Mouse (Mus musculus): Measurements from ENCODE around the gene Caps2. TPM values are rescaled to one million over a fixed set of nuclear protein-coding genes. Genes with fewer than 3 reads are reported as not detected.
"Not testable (repeated sequence)": the region's sequence is repeated elsewhere in the genome, so short reads cannot be mapped to it uniquely, and the experiment has no call there.

Gene Caps2
- not detected in 2 replicates for polyA plus RNA-seq (2015; fragmentation: Nextera tagmentation; extraction: Ambion mirVana)

DNA sequence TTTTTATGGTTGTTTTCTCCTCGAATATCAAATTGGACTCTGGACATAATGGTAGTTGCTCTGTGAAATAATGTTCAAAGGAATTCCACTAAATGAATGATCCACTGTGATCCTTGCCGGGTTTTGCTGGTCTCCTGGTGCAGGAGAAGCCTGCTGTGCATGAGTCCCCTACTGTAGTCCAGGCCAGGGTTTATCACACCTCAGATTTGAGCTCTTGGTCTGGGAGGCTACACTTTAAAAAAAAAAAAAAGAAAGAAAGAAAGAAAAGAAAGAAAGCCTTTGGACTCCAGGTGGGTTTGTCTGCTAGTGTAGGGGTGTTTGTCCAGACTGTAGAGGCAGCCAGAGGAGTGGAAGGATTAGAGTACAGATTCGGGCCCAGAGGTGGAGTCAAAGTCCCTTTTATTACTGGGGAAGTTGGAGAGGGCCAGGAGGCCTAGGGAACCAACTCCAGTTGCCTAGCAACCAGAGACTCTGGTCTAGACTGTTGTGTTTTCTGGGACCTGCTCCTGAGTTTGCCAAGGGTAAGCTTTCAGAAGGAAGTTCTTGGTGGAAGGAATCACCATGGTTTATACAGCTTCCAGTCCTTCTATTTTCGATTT, at the start of gene Caps2:
Caps2 (plus strand) TSS at position 454 of the 599 bp plus-strand sequence.
- WGBS (ENCODE audit: insufficient replicate concordance): 32% methylated on average over 4 of the region's 4 CpGs

DNA sequence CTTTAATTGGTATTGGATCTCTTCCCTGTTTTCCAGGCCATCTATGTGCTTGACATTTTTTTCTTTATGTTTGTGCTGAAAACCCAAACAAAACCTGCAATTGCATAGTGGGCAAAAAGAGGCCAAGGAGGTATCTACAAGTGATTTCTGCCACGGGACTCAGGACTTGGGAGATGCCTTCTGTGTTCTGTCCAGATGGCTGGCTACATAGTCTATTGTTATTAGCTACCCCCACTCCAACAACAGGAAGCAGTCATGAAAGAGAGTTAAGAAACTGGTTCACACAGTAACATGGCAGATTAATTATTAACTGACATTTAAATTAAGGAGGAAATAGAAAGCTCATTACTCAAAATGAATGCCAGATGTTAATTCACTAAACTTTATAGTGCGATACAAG, 38.3 kb upstream of the Caps2 start:
- not testable (repeated sequence) for H3K9ac ChIP-seq (replicated peaks); H3K36me3 ChIP-seq (replicated peaks; ENCODE audit: insufficient read depth, low read length); H3K27ac ChIP-seq (ENCODE audit: low read depth); H3K4me1 ChIP-seq (ENCODE audit: insufficient read depth); H3K4me2 ChIP-seq (ENCODE audit: low read depth, low read length); H3K9me3 ChIP-seq (ENCODE audit: low read length); H3K4me3 ChIP-seq (ENCODE audit: low read depth, low read length); ATAC-seq; DNase-seq; H3K27me3 ChIP-seq (ENCODE audit: insufficient read depth, low read length)
- WGBS (ENCODE audit: insufficient replicate concordance): 65% methylated on average over 2 of the region's 2 CpGs

More for the DNA sequence above, at the start of gene Caps2:
- Histone ChIP-seq H3K4me3 (ENCODE audit: low read depth, low read length) (no peak within 1 kb of the TSS), H3K9ac (replicated peaks) (no peak within 1 kb of the TSS), H3K4me1 (ENCODE audit: insufficient read depth) (no peaks in the 10 kb centered on the region), H3K9me3 (ENCODE audit: low read length) (no peaks in the 10 kb centered on the region), H3K27me3 (ENCODE audit: insufficient read depth, low read length) (no peaks in the 10 kb centered on the region), H3K36me3 (replicated peaks; ENCODE audit: insufficient read depth, low read length) (no peaks in the 10 kb centered on the region), H3K27ac (ENCODE audit: low read depth) (no peak within 1 kb of the TSS), H3K4me2 (ENCODE audit: low read depth, low read length) (no peak within 1 kb of the TSS)
- no peak for ATAC-seq
- DNase-seq: no peak
- TF ChIP-seq CTCF (IDR thresholded peaks at IDR 0.05; ENCODE audit: low read depth) (no peak), EP300 (IDR thresholded peaks at IDR 0.05; ENCODE audit: low read depth) (no peak)

DNA sequence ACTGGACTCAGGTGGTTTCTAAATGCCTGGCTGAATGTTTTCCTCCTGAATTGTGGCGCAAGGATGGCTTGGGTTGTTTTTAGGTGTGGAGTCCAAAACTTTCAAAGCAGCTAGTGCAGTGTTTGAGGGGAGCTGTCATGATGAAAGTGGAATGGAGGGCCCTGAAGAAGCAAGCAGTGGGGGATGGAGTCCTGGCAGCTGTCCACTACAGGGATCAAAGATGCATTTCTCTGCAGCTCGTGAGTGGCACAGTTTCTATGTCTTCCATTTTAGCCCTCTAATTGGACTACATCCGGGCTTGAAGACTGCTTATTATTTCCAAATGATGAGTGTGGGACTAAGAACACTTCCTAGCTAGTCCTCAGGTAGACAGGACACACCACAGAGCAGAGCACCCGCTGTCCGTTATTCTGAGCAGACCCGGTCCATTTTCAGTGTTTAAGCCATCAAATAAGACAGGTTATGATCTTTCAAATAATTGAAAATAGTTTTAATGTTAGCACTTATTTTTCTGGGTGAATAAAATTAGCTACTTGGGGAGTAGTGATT, 35.7 kb upstream of the Caps2 start:
- not testable (repeated sequence) for H3K36me3 ChIP-seq (replicated peaks; ENCODE audit: insufficient read depth, low read length)

DNA sequence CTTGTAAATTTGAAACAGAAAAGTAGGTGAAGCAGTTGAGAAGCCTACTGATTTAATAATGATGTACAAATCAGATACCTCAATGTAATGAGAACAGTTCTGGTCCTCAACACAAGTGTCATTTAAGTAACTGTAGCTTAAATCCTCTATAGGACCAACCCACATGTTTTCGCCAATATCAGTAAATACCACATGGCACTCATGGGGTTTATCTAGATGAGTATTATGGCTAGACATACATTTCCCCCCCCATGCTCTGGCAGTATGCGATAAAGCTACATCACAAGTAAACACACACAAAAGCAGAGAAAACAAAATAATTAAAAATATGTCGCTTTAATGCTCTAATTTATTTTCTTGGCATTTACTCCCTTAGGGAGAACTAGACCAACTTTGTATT, 31.2 kb upstream of the Caps2 start:
- no peak overlapping the region for H3K4me3 ChIP-seq (ENCODE audit: low read depth, low read length)
- no peaks in the 10 kb centered on the region for H3K27me3 ChIP-seq (ENCODE audit: insufficient read depth, low read length)
- no peak overlapping the region for H3K9ac ChIP-seq (replicated peaks)
- H3K4me2 ChIP-seq (ENCODE audit: low read depth, low read length): no peak overlapping the region
- no peak overlapping the region for H3K27ac ChIP-seq (ENCODE audit: low read depth)
- 76% methylated on average over 3 of the region's 3 CpGs for WGBS (ENCODE audit: insufficient replicate concordance)
- ATAC-seq: peak; percentile 47; the same call in 1 of the 2 replicates
- H3K4me1 ChIP-seq (ENCODE audit: insufficient read depth): no peaks in the 10 kb centered on the region
- no peak for DNase-seq
- H3K9me3 ChIP-seq (ENCODE audit: low read length): no peaks in the 10 kb centered on the region
- TF ChIP-seq CTCF (IDR thresholded peaks at IDR 0.05; ENCODE audit: low read depth) (no peak), EP300 (IDR thresholded peaks at IDR 0.05; ENCODE audit: low read depth) (peak; percentile 48; the same call in 1 of the 2 replicates)
- H3K36me3 ChIP-seq (replicated peaks; ENCODE audit: insufficient read depth, low read length): no peaks in the 10 kb centered on the region

More for the DNA sequence above, 35.7 kb upstream of the Caps2 start:
- not testable (repeated sequence) for H3K9me3 ChIP-seq (ENCODE audit: low read length); H3K4me1 ChIP-seq (ENCODE audit: insufficient read depth); H3K27me3 ChIP-seq (ENCODE audit: insufficient read depth, low read length); ATAC-seq; H3K27ac ChIP-seq (ENCODE audit: low read depth); DNase-seq; H3K4me3 ChIP-seq (ENCODE audit: low read depth, low read length); H3K4me2 ChIP-seq (ENCODE audit: low read depth, low read length); H3K9ac ChIP-seq (replicated peaks)
- 81% methylated on average over 6 of the region's 6 CpGs for WGBS (ENCODE audit: insufficient replicate concordance)

DNA sequence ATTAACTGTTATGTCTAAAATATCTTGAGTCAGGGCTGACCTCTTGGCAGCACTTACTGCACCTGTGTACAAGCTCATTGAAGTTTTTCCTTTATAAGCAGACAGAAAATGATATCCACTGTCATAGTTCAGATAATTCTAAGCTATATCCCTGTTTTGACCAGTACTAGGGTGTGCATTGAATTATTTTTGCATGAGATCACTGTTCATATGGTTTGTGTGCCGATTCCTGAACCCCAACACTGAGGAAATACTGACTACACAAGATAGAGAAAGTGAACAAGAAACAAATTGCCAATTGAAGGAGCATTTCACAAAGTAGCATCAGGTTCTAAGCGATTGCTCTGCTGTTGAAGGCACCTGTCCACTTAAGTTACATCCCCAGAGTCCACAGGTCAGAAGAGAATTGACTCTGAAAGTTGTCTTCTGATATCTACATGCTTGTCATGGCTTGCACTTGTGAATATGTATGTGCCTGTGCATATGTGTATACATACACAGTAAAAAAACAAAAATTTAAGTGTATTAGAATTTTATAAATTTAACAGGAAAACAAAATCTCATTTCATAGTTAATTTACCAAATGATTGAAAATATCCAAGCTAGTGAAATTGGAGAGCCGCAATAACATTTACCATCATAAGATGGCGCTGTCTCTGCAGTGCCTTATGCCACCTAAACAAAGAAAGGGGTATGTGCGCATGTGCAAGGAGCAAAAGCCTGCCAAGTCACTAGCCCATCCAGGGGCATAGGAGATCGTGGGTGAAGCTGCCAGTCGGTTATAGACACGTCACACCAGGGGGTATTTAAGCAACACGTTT, 25.2 kb upstream of the Caps2 start:
- WGBS (ENCODE audit: insufficient replicate concordance): 17% methylated on average over 9 of the region's 9 CpGs
- H3K27me3 ChIP-seq (ENCODE audit: insufficient read depth, low read length): no peaks in the 10 kb centered on the region
- TF ChIP-seq CTCF (IDR thresholded peaks at IDR 0.05; ENCODE audit: low read depth) (peak; percentile 69), EP300 (IDR thresholded peaks at IDR 0.05; ENCODE audit: low read depth) (no peak)
- peak; percentile 54 for DNase-seq
- ATAC-seq: peak; percentile 75
- H3K4me3 ChIP-seq (ENCODE audit: low read depth, low read length): no peak overlapping the region
- H3K9ac ChIP-seq (replicated peaks): no peak overlapping the region; the same call in 1 of the 2 replicates
- H3K4me1 ChIP-seq (ENCODE audit: insufficient read depth): no peaks in the 10 kb centered on the region
- peak overlapping the region; percentile 44; the same call in 1 of the 2 replicates for H3K4me2 ChIP-seq (ENCODE audit: low read depth, low read length)
- no peak overlapping the region for H3K27ac ChIP-seq (ENCODE audit: low read depth)
- no peaks in the 10 kb centered on the region for H3K36me3 ChIP-seq (replicated peaks; ENCODE audit: insufficient read depth, low read length)
- H3K9me3 ChIP-seq (ENCODE audit: low read length): no peaks in the 10 kb centered on the region

DNA sequence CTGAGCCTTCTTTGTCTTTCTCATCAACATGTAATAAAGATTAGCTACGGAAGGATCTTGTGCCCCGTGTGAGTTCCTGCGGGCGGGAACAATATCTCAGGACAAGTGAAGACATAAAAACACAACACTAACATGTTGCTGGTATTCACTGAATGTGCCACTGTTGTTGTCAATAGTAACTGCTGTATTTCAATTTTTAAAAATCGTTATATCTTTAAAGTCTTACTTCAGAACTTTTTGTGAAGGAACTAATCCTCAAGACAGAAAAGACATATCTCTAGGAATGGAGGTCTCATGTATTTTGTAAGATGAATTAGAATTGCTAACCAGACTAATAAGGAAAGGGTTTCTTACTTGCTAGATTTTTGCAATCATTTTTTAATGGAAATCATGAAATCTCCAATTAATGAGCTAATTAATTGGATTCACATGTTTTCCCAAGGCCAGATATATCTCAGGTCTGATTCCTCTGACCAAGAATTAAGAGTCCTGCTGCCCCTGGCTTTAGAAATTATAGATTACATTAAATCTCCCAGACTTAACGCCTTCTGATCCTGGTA, 24.5 kb upstream of the Caps2 start:
- no peak for DNase-seq
- no peak for ATAC-seq
- Histone ChIP-seq H3K4me2 (ENCODE audit: low read depth, low read length) (peak overlapping the region; percentile 44; the same call in 1 of the 2 replicates), H3K4me1 (ENCODE audit: insufficient read depth) (no peaks in the 10 kb centered on the region), H3K27me3 (ENCODE audit: insufficient read depth, low read length) (no peaks in the 10 kb centered on the region), H3K4me3 (ENCODE audit: low read depth, low read length) (no peak overlapping the region), H3K27ac (ENCODE audit: low read depth) (no peak overlapping the region), H3K9me3 (ENCODE audit: low read length) (no peaks in the 10 kb centered on the region), H3K36me3 (replicated peaks; ENCODE audit: insufficient read depth, low read length) (no peaks in the 10 kb centered on the region), H3K9ac (replicated peaks) (no peak overlapping the region; the same call in 1 of the 2 replicates)
- TF ChIP-seq CTCF (IDR thresholded peaks at IDR 0.05; ENCODE audit: low read depth): no peak
- TF ChIP-seq EP300 (IDR thresholded peaks at IDR 0.05; ENCODE audit: low read depth): no peak
- 44% methylated on average over 6 of the region's 6 CpGs for WGBS (ENCODE audit: insufficient replicate concordance)
